Mouse (Mus musculus): ENCODE measurements around the gene Zdhhc13. TPM values are rescaled to one million over a fixed set of nuclear protein-coding genes. Genes with fewer than 3 reads are reported as not detected.

Gene Zdhhc13
- total RNA-seq (2017): 22.1 to 31.5 TPM (median 23.1 TPM) in 3 replicates

GRCm38 (mm10) chr7:48788851-48789572 is at the start of gene Zdhhc13:
Zdhhc13 (plus strand) TSS chr7:48789003.
- peak; percentile 95 for ATAC-seq (replicated peaks; ENCODE audit: insufficient number of reproducible peaks, low FRiP score, low TSS enrichment, poor library complexity, severe bottlenecking)

GRCm38 (mm10) chr7:48749298-48750163 is 39.3 kb upstream of the Zdhhc13 start:
- peak; percentile 79 for ATAC-seq (replicated peaks; ENCODE audit: insufficient number of reproducible peaks, low FRiP score, low TSS enrichment, poor library complexity, severe bottlenecking)

- peak; percentile 82 for ATAC-seq (replicated peaks; ENCODE audit: insufficient number of reproducible peaks, low FRiP score, low TSS enrichment, poor library complexity, severe bottlenecking)
Observed at GRCm38 (mm10) chr7:48750164-48750809, 38.5 kb upstream of the Zdhhc13 start.

GRCm38 (mm10) chr7:48751222-48751621 is 37.6 kb upstream of the Zdhhc13 start:
- ATAC-seq (replicated peaks; ENCODE audit: insufficient number of reproducible peaks, low FRiP score, low TSS enrichment, poor library complexity, severe bottlenecking): no peak

- no peak for ATAC-seq (replicated peaks; ENCODE audit: insufficient number of reproducible peaks, low FRiP score, low TSS enrichment, poor library complexity, severe bottlenecking)
Observed at GRCm38 (mm10) chr7:48754415-48754974, 34.3 kb upstream of the Zdhhc13 start.

GRCm38 (mm10) chr7:48755825-48756224 is 33.0 kb upstream of the Zdhhc13 start:
- no peak for ATAC-seq (replicated peaks; ENCODE audit: insufficient number of reproducible peaks, low FRiP score, low TSS enrichment, poor library complexity, severe bottlenecking)

- ATAC-seq (replicated peaks; ENCODE audit: insufficient number of reproducible peaks, low FRiP score, low TSS enrichment, poor library complexity, severe bottlenecking): no peak
Observed at GRCm38 (mm10) chr7:48756306-48756931, 32.4 kb upstream of the Zdhhc13 start.

GRCm38 (mm10) chr7:48758083-48758482 is 30.7 kb upstream of the Zdhhc13 start:
- ATAC-seq (replicated peaks; ENCODE audit: insufficient number of reproducible peaks, low FRiP score, low TSS enrichment, poor library complexity, severe bottlenecking): no peak

- no peak for ATAC-seq (replicated peaks; ENCODE audit: insufficient number of reproducible peaks, low FRiP score, low TSS enrichment, poor library complexity, severe bottlenecking)
Observed at GRCm38 (mm10) chr7:48760789-48761188, 28.0 kb upstream of the Zdhhc13 start.

GRCm38 (mm10) chr7:48762289-48762688 is 26.5 kb upstream of the Zdhhc13 start:
- no peak for ATAC-seq (replicated peaks; ENCODE audit: insufficient number of reproducible peaks, low FRiP score, low TSS enrichment, poor library complexity, severe bottlenecking)

GRCm38 (mm10) chr7:48762721-48763120 is 26.1 kb upstream of the Zdhhc13 start:
- no peak for ATAC-seq (replicated peaks; ENCODE audit: insufficient number of reproducible peaks, low FRiP score, low TSS enrichment, poor library complexity, severe bottlenecking)

- no peak for ATAC-seq (replicated peaks; ENCODE audit: insufficient number of reproducible peaks, low FRiP score, low TSS enrichment, poor library complexity, severe bottlenecking)
Observed at GRCm38 (mm10) chr7:48765959-48766358, 22.8 kb upstream of the Zdhhc13 start.

- ATAC-seq (replicated peaks; ENCODE audit: insufficient number of reproducible peaks, low FRiP score, low TSS enrichment, poor library complexity, severe bottlenecking): no peak
Observed at GRCm38 (mm10) chr7:48769721-48770120, 19.1 kb upstream of the Zdhhc13 start.

GRCm38 (mm10) chr7:48772060-48772734 is 16.6 kb upstream of the Zdhhc13 start:
- no peak for ATAC-seq (replicated peaks; ENCODE audit: insufficient number of reproducible peaks, low FRiP score, low TSS enrichment, poor library complexity, severe bottlenecking)

GRCm38 (mm10) chr7:48773333-48773732 is 15.5 kb upstream of the Zdhhc13 start:
- no peak for ATAC-seq (replicated peaks; ENCODE audit: insufficient number of reproducible peaks, low FRiP score, low TSS enrichment, poor library complexity, severe bottlenecking)

- no peak for ATAC-seq (replicated peaks; ENCODE audit: insufficient number of reproducible peaks, low FRiP score, low TSS enrichment, poor library complexity, severe bottlenecking)
Observed at GRCm38 (mm10) chr7:48774633-48775032, 14.2 kb upstream of the Zdhhc13 start.

- no peak for ATAC-seq (replicated peaks; ENCODE audit: insufficient number of reproducible peaks, low FRiP score, low TSS enrichment, poor library complexity, severe bottlenecking)
Observed at GRCm38 (mm10) chr7:48775436-48775835, 13.4 kb upstream of the Zdhhc13 start.

All from monocyte, adult 5-6 weeks (primary cell).